Mouse (Mus musculus) MEL (cell line): Measurements from ENCODE around the gene Zfp652.

Experiments
- BHLHE40 ChIP-seq: IDR thresholded peaks from 2 replicates; pipeline ENCODE4 v1.6.1; 2012; ENCODE audit warnings: low read depth, mild to moderate bottlenecking, inconsistent platforms, low read length, improper control_type of control experiment, borderline replicate concordance
- CTCF ChIP-seq, 3 experiments: IDR thresholded peaks in 2 of 3; conservative IDR thresholded peaks in 1 of 3; 2 replicates each; pipeline ENCODE4 v1.5.1; 2011 to 2012; ENCODE audit warnings: low read length in 3 of 3, low read depth in 2 of 3, mild to moderate bottlenecking in 2 of 3, improper control_type of control experiment in 1 of 3, inconsistent platforms in 1 of 3, mixed read lengths in 1 of 3, moderate library complexity in 1 of 3; ENCODE audit not compliant: control insufficient read depth in 1 of 3, insufficient read depth in 1 of 3, poor library complexity in 1 of 3, severe bottlenecking in 1 of 3
- EP300 ChIP-seq, 2 experiments: IDR thresholded peaks; 2 replicates each; pipeline ENCODE4 v1.6.1; 2011; ENCODE audit warnings: improper control_type of control experiment in 2 of 2, low read length in 2 of 2, low read depth in 1 of 2, mild to moderate bottlenecking in 1 of 2
- GATA1 ChIP-seq: IDR thresholded peaks from 2 replicates; pipeline ENCODE4 v1.6.1; 2011; ENCODE audit warnings: low read depth, low read length, improper control_type of control experiment
- MAFK ChIP-seq: IDR thresholded peaks from 2 replicates; pipeline ENCODE4 v1.6.1; 2011; ENCODE audit warnings: low read depth, mild to moderate bottlenecking, low read length, improper control_type of control experiment, borderline replicate concordance
- MAX ChIP-seq: IDR thresholded peaks from 2 replicates; pipeline ENCODE4 v1.6.1; 2011; ENCODE audit warnings: low read length, improper control_type of control experiment
- MAZ ChIP-seq: IDR thresholded peaks from 2 replicates; pipeline ENCODE4 v1.6.1; 2012; ENCODE audit warnings: low read depth, mild to moderate bottlenecking, inconsistent platforms, low read length, improper control_type of control experiment
- MEF2A ChIP-seq: IDR thresholded peaks from 2 replicates; pipeline ENCODE4 v1.6.1; 2014; ENCODE audit warnings: low read depth, mild to moderate bottlenecking, inconsistent platforms, low read length, improper control_type of control experiment; ENCODE audit not compliant: poor library complexity, insufficient replicate concordance, severe bottlenecking; ENCODE audit errors: extremely low read depth
- POLR2A ChIP-seq, 2 experiments: IDR thresholded peaks; 2 replicates each; pipeline ENCODE4 v1.6.1; 2011 to 2012; ENCODE audit warnings: low read length in 2 of 2, mild to moderate bottlenecking in 2 of 2, control low read depth in 1 of 2, improper control_type of control experiment in 1 of 2, low read depth in 1 of 2, moderate library complexity in 1 of 2; ENCODE audit not compliant: control insufficient read depth in 1 of 2, insufficient read depth in 1 of 2, poor library complexity in 1 of 2
- RCOR1 ChIP-seq: IDR thresholded peaks from 2 replicates; pipeline ENCODE4 v1.6.1; 2012; ENCODE audit warnings: low read depth, mild to moderate bottlenecking, inconsistent platforms, low read length, improper control_type of control experiment
- TAL1 ChIP-seq: IDR thresholded peaks from 2 replicates; pipeline ENCODE4 v1.6.1; 2012; ENCODE audit warnings: mild to moderate bottlenecking, inconsistent platforms, low read length, moderate library complexity, mixed read lengths
- TCF12 ChIP-seq: IDR thresholded peaks from 2 replicates; pipeline ENCODE4 v1.6.1; 2014; ENCODE audit warnings: low read depth, mild to moderate bottlenecking, inconsistent platforms, low read length, improper control_type of control experiment, moderate library complexity
- ZNF384 ChIP-seq: IDR thresholded peaks from 2 replicates; pipeline ENCODE4 v1.6.1; 2012; ENCODE audit warnings: low read depth, mild to moderate bottlenecking, inconsistent platforms, low read length, improper control_type of control experiment

GRCm38 (mm10) chr11:95769208-95769607 lies 56.7 kb downstream of the Zfp652 start:
- TF ChIP-seq CTCF (IDR thresholded peaks at IDR 0.05 in 2 of 3, conservative IDR thresholded peaks at IDR 0.05 in 1 of 3; ENCODE audit: control insufficient read depth in 1 of 3, insufficient read depth in 1 of 3, low read depth in 2 of 3, low read length in 3 of 3, poor library complexity in 1 of 3, severe bottlenecking in 1 of 3): peak in 1 of 3 experiments; percentile 18; a peak in 2 of 6 replicates
- no peak for TF ChIP-seq TCF12
- TF ChIP-seq GATA1: no peak
- no peak for TF ChIP-seq RCOR1
- TF ChIP-seq EP300 (IDR thresholded peaks at IDR 0.05; ENCODE audit: low read depth in 1 of 2, low read length in 2 of 2): no peak
- no peak for TF ChIP-seq MAZ
- no peak for TF ChIP-seq MAFK
- no peak; a peak in 1 of 4 replicates for TF ChIP-seq POLR2A (IDR thresholded peaks at IDR 0.05; ENCODE audit: control insufficient read depth in 1 of 2, insufficient read depth in 1 of 2, low read depth in 1 of 2, low read length in 2 of 2, poor library complexity in 1 of 2)
- TF ChIP-seq MEF2A: no peak
- no peak for TF ChIP-seq TAL1
- no peak for TF ChIP-seq MAX
- no peak for TF ChIP-seq BHLHE40
- peak; percentile 73 for TF ChIP-seq ZNF384
